Mouse (Mus musculus) hindbrain, embryonic 11.5 days (tissue): Measurements from ENCODE around the gene Mrps27. TPM values are rescaled to one million over a fixed set of nuclear protein-coding genes. Genes with fewer than 3 reads are reported as not detected.

ENCODE experiments used
- ATAC-seq: fragments of 200-750 bp; cut with Nextera tagmentation; 2 replicates; pipeline ENCODE4 v1.8.0; 2017; ENCODE audit warnings: mild to moderate bottlenecking, moderate TSS enrichment, moderate library complexity; ENCODE audit not compliant: low FRiP score
- DNase-seq: peaks from one replicate; pipeline ENCODE4 v3.0.0-alpha.2; 2015; ENCODE audit warnings: low spot score
- H3K27ac ChIP-seq: fragments of 300-500 bp; sonication (generic); 2 replicates; pipeline ENCODE4 v1.5.1; 2014; ENCODE audit warnings: mild to moderate bottlenecking, low read depth, low read length
- H3K27me3 ChIP-seq: fragments of 300-500 bp; sonication (generic); 2 replicates; pipeline ENCODE4 v1.6.1; 2014; ENCODE audit warnings: mild to moderate bottlenecking, low read length, moderate library complexity, mixed read lengths; ENCODE audit not compliant: control insufficient read depth, insufficient read depth
- H3K36me3 ChIP-seq: fragments of 300-500 bp; sonication (generic); 2 replicates; pipeline ENCODE4 v1.6.1; 2014; ENCODE audit warnings: mild to moderate bottlenecking, low read length, moderate library complexity, mixed read lengths; ENCODE audit not compliant: control insufficient read depth, insufficient read depth
- H3K4me1 ChIP-seq: fragments of 300-500 bp; sonication (generic); replicated peaks from 2 replicates; pipeline ENCODE4 v1.6.1; 2014; ENCODE audit warnings: low read length, mixed read lengths; ENCODE audit not compliant: control insufficient read depth, insufficient read depth
- H3K4me2 ChIP-seq: fragments of 300-500 bp; sonication (generic); replicated peaks from 2 replicates; pipeline ENCODE4 v1.6.1; 2014; ENCODE audit warnings: mild to moderate bottlenecking, low read depth, low read length
- H3K4me3 ChIP-seq: fragments of 300-500 bp; sonication (generic); 2 replicates; pipeline ENCODE4 v1.5.1; 2014; ENCODE audit warnings: low read depth, low read length
- H3K9ac ChIP-seq: fragments of 300-500 bp; sonication (generic); 2 replicates; pipeline ENCODE4 v1.6.1; 2014; ENCODE audit warnings: low read depth, low read length
- H3K9me3 ChIP-seq: fragments of 300-500 bp; sonication (generic); 2 replicates; pipeline ENCODE4 v1.6.1; 2016; ENCODE audit warnings: low read length; ENCODE audit not compliant: control insufficient read depth
- WGBS: fragments of 180-500 bp; shearing (Covaris S2); extraction: QIAGEN DNeasy Blood & Tissue Kit; methylation state at CpG from one replicate; pipeline ENCODE4 v1.1.7; 2014; 5-methylcytosine and 5-hydroxymethylcytosine counted together
- polyA plus RNA-seq: library from polyadenylated mRNA; unstranded; fragments of >200 nt; fragmentation: Nextera tagmentation; extraction: Ambion mirVana; gene quantifications from 2 replicates; pipeline ENCODE4 v1.2.1, GENCODE M21; 2014

Gene Mrps27
- polyA plus RNA-seq, 1 experiment from 2014 or later = 55.6 TPM

GRCm38 (mm10) chr13:99387901-99388811 is 43.6 kb downstream of the Mrps27 start:
- 89% methylated on average over 7 of the region's 7 CpGs for WGBS
- ATAC-seq = no peak
- Histone ChIP-seq H3K27me3 (no peaks in the 10 kb centered on the region), H3K4me3 (no peak overlapping the region), H3K36me3 (no peaks in the 10 kb centered on the region), H3K4me2 (no peak overlapping the region), H3K9me3 (no peaks in the 10 kb centered on the region), H3K27ac (no peak overlapping the region), H3K9ac (no peak overlapping the region), H3K4me1 (no peaks in the 10 kb centered on the region)
- DNase-seq = no peak

GRCm38 (mm10) chr13:99391417-99391816 is 46.8 kb downstream of the Mrps27 start:
- DNase-seq = no peak
- Histone ChIP-seq H3K27me3 (no peaks in the 10 kb centered on the region), H3K9ac (no peak overlapping the region), H3K4me1 (no peaks in the 10 kb centered on the region), H3K4me3 (no peak overlapping the region), H3K36me3 (no peaks in the 10 kb centered on the region), H3K9me3 (no peaks in the 10 kb centered on the region), H3K4me2 (no peak overlapping the region), H3K27ac (no peak overlapping the region)
- 87% methylated on average over 3 of the region's 3 CpGs for whole genome bisulfite sequencing
- ATAC-seq = no peak

GRCm38 (mm10) chr13:99393128-99393527 is 48.5 kb downstream of the Mrps27 start:
- Histone ChIP-seq H3K27ac (no peak overlapping the region), H3K9me3 (no peaks in the 10 kb centered on the region), H3K36me3 (no peaks in the 10 kb centered on the region), H3K9ac (no peak overlapping the region), H3K4me1 (no peaks in the 10 kb centered on the region), H3K4me2 (no peak overlapping the region), H3K27me3 (no peaks in the 10 kb centered on the region), H3K4me3 (no peak overlapping the region)
- 83% methylated on average over 3 of the region's 3 CpGs for WGBS
- ATAC-seq (no peak), DNase-seq (no peak)

GRCm38 (mm10) chr13:99394694-99395093 is 50.1 kb downstream of the Mrps27 start:
- 64% methylated on average over 3 of the region's 3 CpGs for WGBS
- Histone ChIP-seq H3K9me3 (no peaks in the 10 kb centered on the region), H3K36me3 (no peaks in the 10 kb centered on the region), H3K9ac (no peak overlapping the region), H3K27me3 (no peaks in the 10 kb centered on the region), H3K27ac (no peak overlapping the region), H3K4me2 (no peak overlapping the region), H3K4me3 (no peak overlapping the region), H3K4me1 (no peaks in the 10 kb centered on the region)
- ATAC-seq (no peak), DNase-seq (no peak)

GRCm38 (mm10) chr13:99395531-99395930 is 50.9 kb downstream of the Mrps27 start:
- ATAC-seq (no peak), DNase-seq (no peak)
- Histone ChIP-seq H3K36me3 (peaks cover 2% of the 10 kb centered on the region; the same call in 1 of the 2 replicates), H3K27me3 (no peaks in the 10 kb centered on the region), H3K4me2 (no peak overlapping the region), H3K27ac (no peak overlapping the region), H3K4me3 (no peak overlapping the region), H3K4me1 (no peaks in the 10 kb centered on the region), H3K9ac (no peak overlapping the region), H3K9me3 (no peaks in the 10 kb centered on the region)
- WGBS = 66% methylated on average over 12 of the region's 12 CpGs

GRCm38 (mm10) chr13:99397228-99397627 is 52.6 kb downstream of the Mrps27 start:
- ATAC-seq (peak; percentile 63; the same call in 1 of the 2 replicates), DNase-seq (peak; percentile 43)
- H3K9me3 ChIP-seq = no peaks in the 10 kb centered on the region
- no peak overlapping the region for H3K27ac ChIP-seq
- WGBS = 54% methylated on average over 7 of the region's 7 CpGs
- no peaks in the 10 kb centered on the region for H3K4me1 ChIP-seq
- H3K4me3 ChIP-seq = no peak overlapping the region
- no peak overlapping the region for H3K9ac ChIP-seq
- H3K36me3 ChIP-seq = peaks cover 2% of the 10 kb centered on the region; the same call in 1 of the 2 replicates
- no peaks in the 10 kb centered on the region for H3K27me3 ChIP-seq
- no peak overlapping the region for H3K4me2 ChIP-seq

GRCm38 (mm10) chr13:99398149-99398701 is 53.6 kb downstream of the Mrps27 start:
- Histone ChIP-seq H3K4me3 (no peak overlapping the region), H3K36me3 (peaks cover 2% of the 10 kb centered on the region; the same call in 1 of the 2 replicates), H3K9ac (no peak overlapping the region), H3K4me1 (no peaks in the 10 kb centered on the region), H3K27ac (no peak overlapping the region), H3K4me2 (no peak overlapping the region), H3K27me3 (no peaks in the 10 kb centered on the region), H3K9me3 (no peaks in the 10 kb centered on the region)
- 89% methylated on average over 12 of the region's 12 CpGs for WGBS
- ATAC-seq = no peak
- DNase-seq = no peak

- H3K36me3 ChIP-seq = peaks cover 2% of the 10 kb centered on the region; the same call in 1 of the 2 replicates
- WGBS = 79% methylated on average over 4 of the region's 4 CpGs
- no peak for ATAC-seq
- no peak overlapping the region for H3K4me3 ChIP-seq
- H3K9ac ChIP-seq = no peak overlapping the region
- DNase-seq = no peak
- H3K27me3 ChIP-seq = no peaks in the 10 kb centered on the region
- H3K4me1 ChIP-seq = no peaks in the 10 kb centered on the region
- H3K4me2 ChIP-seq = no peak overlapping the region
- no peak overlapping the region for H3K27ac ChIP-seq
- H3K9me3 ChIP-seq = no peaks in the 10 kb centered on the region
Measured at GRCm38 (mm10) chr13:99399373-99399772, 54.8 kb downstream of the Mrps27 start.

- Histone ChIP-seq H3K4me2 (no peak overlapping the region), H3K4me1 (peaks cover 8% of the 10 kb centered on the region), H3K27ac (no peak overlapping the region), H3K36me3 (no peaks in the 10 kb centered on the region), H3K4me3 (no peak overlapping the region), H3K9ac (no peak overlapping the region), H3K27me3 (no peaks in the 10 kb centered on the region), H3K9me3 (no peaks in the 10 kb centered on the region)
- ATAC-seq (no peak), DNase-seq (no peak)
- WGBS = 49% methylated on average over 2 of the region's 2 CpGs
Measured at GRCm38 (mm10) chr13:99409216-99409615, 64.6 kb downstream of the Mrps27 start.
